ENCODE assay signal across 7 mouse cellular contexts in the genomic region with DNA sequence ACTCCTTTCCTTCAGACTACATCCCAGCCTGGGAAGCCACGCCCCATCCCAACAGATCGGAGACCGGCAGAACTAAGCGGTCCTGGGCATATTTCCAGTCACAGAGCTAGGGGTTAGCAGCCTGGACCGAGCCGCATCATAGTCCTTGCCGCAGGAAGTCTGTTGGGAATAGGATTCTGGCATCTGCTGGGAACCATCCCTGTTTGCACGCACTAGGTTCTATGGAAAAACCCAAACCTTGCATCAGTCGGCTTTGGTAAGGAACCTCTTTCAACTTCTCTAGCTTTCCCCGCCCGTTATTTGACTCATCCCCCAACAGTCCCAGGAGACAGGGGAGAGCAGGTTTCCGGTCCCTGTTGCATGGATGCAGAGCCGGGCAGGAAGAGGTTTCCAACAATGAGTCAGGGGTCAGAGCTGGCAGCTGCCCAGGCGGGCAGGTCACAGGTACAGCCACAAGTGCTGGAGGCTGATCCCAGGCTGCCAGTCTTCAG. TPM values are rescaled to one million over a fixed set of nuclear protein-coding genes. Genes with fewer than 3 reads are reported as not detected.
DNase-seq lines count a peak whose midpoint lies in the region; ATAC-seq and TF ChIP-seq lines count a peak whose summit lies in the region.

No protein-coding gene starts in this region.

- TF ChIP-seq CTCF in liver, embryonic 14.5 days (IDR thresholded peaks at IDR 0.05; ENCODE audit: low read depth), result no peak

- H3K4me1 ChIP-seq in liver, embryonic 14.5 days (replicated peaks; ENCODE audit: control insufficient read depth in 2 of 2, insufficient read depth in 2 of 2, low read length in 1 of 2), result peaks cover 3 to 12% of the 10 kb centered on the region in 2 experiments; a peak in 3 of 4 replicates
- H3K4me1 ChIP-seq in stomach, embryonic 16.5 days (ENCODE audit: control insufficient read depth, insufficient read depth, low read length), result peaks cover 46% of the 10 kb centered on the region

- no peak overlapping the region for H3K4me3 ChIP-seq in liver, embryonic 14.5 days (ENCODE audit: insufficient read depth in 1 of 2, low read depth in 2 of 2, low read length in 2 of 2)
- H3K4me3 ChIP-seq in stomach, embryonic 16.5 days (replicated peaks; ENCODE audit: low read length), result no peak overlapping the region

- H3K27ac ChIP-seq in liver, embryonic 14.5 days, result no peak overlapping the region
- peak overlapping the region; percentile 91 for H3K27ac ChIP-seq in stomach, embryonic 16.5 days (ENCODE audit: low read length)

- 10% methylated on average over 14 of the region's 14 CpGs for WGBS in liver, embryonic 14.5 days (ENCODE audit: insufficient replicate concordance)
- 9% methylated on average over 14 of the region's 14 CpGs for WGBS in stomach, embryonic 16.5 days

- peak; percentile 16; the same call in 1 of the 2 replicates for ATAC-seq in liver, embryonic 14.5 days (ENCODE audit: insufficient read depth)
- ATAC-seq in stomach, embryonic 16.5 days (ENCODE audit: insufficient read depth, low FRiP score), result peak; percentile 26; the same call in 1 of the 2 replicates

- DNase-seq in ES-CJ7 (ENCODE audit: low read depth, low spot score), result peak; percentile 52
- DNase-seq in adrenal gland, postnatal 10 days, result peak; percentile 77
- DNase-seq in gastrocnemius, postnatal 14 days, result peak; percentile 69
- peak; percentile 66 for DNase-seq in induced T-regulatory cell, adult 2 months (ENCODE audit: low read depth)
- no peak for DNase-seq in liver, embryonic 14.5 days (ENCODE audit: low read depth in 3 of 3, low spot score in 3 of 3)
- DNase-seq in spleen, postnatal 14 days (ENCODE audit: low spot score in 2 of 2), result no peak

- no peak for TF ChIP-seq EP300 in liver, embryonic 14.5 days (IDR thresholded peaks at IDR 0.05; ENCODE audit: low read depth)

- intact Hi-C loops in gastrocnemius, postnatal 14 days (cut with DNase I; ENCODE audit: low total_unique reads), result no loop called here

- no peaks in the 10 kb centered on the region for H3K9me3 ChIP-seq in liver, embryonic 14.5 days (ENCODE audit: control insufficient read depth, low read length)
- no peaks in the 10 kb centered on the region for H3K9me3 ChIP-seq in stomach, embryonic 16.5 days (replicated peaks; ENCODE audit: control insufficient read depth, low read length)

- H3K9ac ChIP-seq in liver, embryonic 14.5 days (replicated peaks), result no peak overlapping the region
- H3K9ac ChIP-seq in stomach, embryonic 16.5 days (ENCODE audit: low read length), result 0 out of 2 replicates have a peak overlapping the region, but pooled peaks have one; percentile 37

- H3K27me3 ChIP-seq in liver, embryonic 14.5 days (ENCODE audit: control insufficient read depth, insufficient read depth, low read length), result peaks cover 12% of the 10 kb centered on the region
- H3K27me3 ChIP-seq in stomach, embryonic 16.5 days (ENCODE audit: control insufficient read depth, insufficient read depth, low read length), result no peaks in the 10 kb centered on the region

- no peak overlapping the region; the same call in 1 of the 2 replicates for H3K4me2 ChIP-seq in liver, embryonic 14.5 days (ENCODE audit: low read depth)
- H3K4me2 ChIP-seq in stomach, embryonic 16.5 days (ENCODE audit: low read depth, low read length), result peak overlapping the region; percentile 30

- H3K36me3 ChIP-seq in liver, embryonic 14.5 days (replicated peaks; ENCODE audit: control insufficient read depth, insufficient read depth, low read depth), result no peaks in the 10 kb centered on the region
- no peaks in the 10 kb centered on the region for H3K36me3 ChIP-seq in stomach, embryonic 16.5 days (ENCODE audit: control insufficient read depth, insufficient read depth, low read length)

RNA-seq across cellular contexts. Expression of a gene that starts 30.0 kb away (rescaled TPM):
- 10 to 100 TPM; 45.4 to 52.7 TPM for total RNA-seq in adrenal gland, postnatal 10 days (2021)
- 10 to 100 TPM; 45.5 to 47.5 TPM for total RNA-seq in gastrocnemius, postnatal 14 days (2021)
- 9.5 and 12.4 TPM in 2 replicates for polyA plus RNA-seq in liver, embryonic 14.5 days (2012; rRNA removed)
- 12.0 and 15.6 TPM in 2 replicates for polyA plus RNA-seq in liver, embryonic 14.5 days (2014; fragmentation: Nextera tagmentation; extraction: Ambion mirVana)
- polyA plus RNA-seq in stomach, embryonic 16.5 days (2015; fragmentation: Nextera tagmentation; extraction: Ambion mirVana), result 20.4 and 26.1 TPM in 2 replicates

RNA-seq across cellular contexts. Expression of a gene that starts 42.2 kb away (rescaled TPM):
- 100 to 1,000 TPM in 1 of 2 experiments, 10 to 100 TPM in 1; 46.2 to 129 TPM for total RNA-seq in adrenal gland, postnatal 10 days (2021)
- 10 to 100 TPM; 15.4 to 70.6 TPM for total RNA-seq in gastrocnemius, postnatal 14 days (2021)
- polyA plus RNA-seq in liver, embryonic 14.5 days (2012; rRNA removed), result 2.5 and 3.3 TPM in 2 replicates
- polyA plus RNA-seq in liver, embryonic 14.5 days (2014; fragmentation: Nextera tagmentation; extraction: Ambion mirVana), result 0.20 and 0.39 TPM in 2 replicates
- polyA plus RNA-seq in stomach, embryonic 16.5 days (2015; fragmentation: Nextera tagmentation; extraction: Ambion mirVana), result 30.4 and 34.8 TPM in 2 replicates

Comparison
In these comparisons a context has a peak if more than half of its experiments do, and no peak if none do; other contexts are left out.
1. DNase-seq: peak in ES-CJ7 (single experiment), adrenal gland, postnatal 10 days (single experiment), gastrocnemius, postnatal 14 days (single experiment) and induced T-regulatory cell, adult 2 months (single experiment); none in liver, embryonic 14.5 days (0 of 3) and spleen, postnatal 14 days (0 of 2).